Mouse (Mus musculus) ES-Bruce4 (cell line): ENCODE data around the gene Mrps22. TPM values are rescaled to one million over a fixed set of nuclear protein-coding genes. Genes with fewer than 3 reads are reported as not detected.

Source experiments
- H3K27ac ChIP-seq: 2 replicates; pipeline ENCODE4 v1.5.1; 2012; ENCODE audit warnings: low read length, inconsistent platforms; ENCODE audit not compliant: insufficient read depth
- H3K27me3 ChIP-seq: 2 replicates; pipeline ENCODE4 v1.6.1; 2012; ENCODE audit warnings: mild to moderate bottlenecking, low read length, inconsistent platforms; ENCODE audit not compliant: control insufficient read depth, poor library complexity, insufficient read depth, severe bottlenecking
- H3K36me3 ChIP-seq: 2 replicates; pipeline ENCODE4 v1.6.1; 2012; ENCODE audit warnings: inconsistent platforms, mild to moderate bottlenecking, low read length, moderate library complexity; ENCODE audit not compliant: control insufficient read depth, poor library complexity, insufficient read depth, severe bottlenecking
- H3K4me1 ChIP-seq: one replicate; pipeline ENCODE4 v1.8.1; 2011; ENCODE audit warnings: low read length; ENCODE audit not compliant: control insufficient read depth, insufficient read depth
- H3K4me3 ChIP-seq: 2 replicates; pipeline ENCODE4 v1.5.1; 2011; ENCODE audit warnings: low read depth, mild to moderate bottlenecking, low read length
- H3K9ac ChIP-seq: 2 replicates; pipeline ENCODE4 v1.6.1; 2012; ENCODE audit warnings: low read depth, mild to moderate bottlenecking, inconsistent platforms; ENCODE audit not compliant: poor library complexity, severe bottlenecking
- H3K9me3 ChIP-seq: replicated peaks from 2 replicates; pipeline ENCODE4 v1.6.1; 2012; ENCODE audit warnings: mild to moderate bottlenecking, low read length, inconsistent platforms; ENCODE audit not compliant: control insufficient read depth, poor library complexity, insufficient read depth, severe bottlenecking
- CTCF ChIP-seq: IDR thresholded peaks from one replicate; pipeline ENCODE4 v1.8.1; 2011; ENCODE audit warnings: low read depth, low read length
- EP300 ChIP-seq: IDR thresholded peaks from 2 replicates; pipeline ENCODE4 v1.6.1; 2011; ENCODE audit warnings: low read depth, low read length; ENCODE audit not compliant: insufficient read depth
- POLR2A ChIP-seq: IDR thresholded peaks from one replicate; pipeline ENCODE4 v1.8.1; 2011; ENCODE audit warnings: low read length; ENCODE audit not compliant: insufficient read depth
- polyA plus RNA-seq: library from polyadenylated mRNA; stranded (reverse); fragments of >200 nt; gene quantifications from 2 replicates; pipeline ENCODE4 v1.2.4, GENCODE M21; 2011; ENCODE audit warnings: low read depth; ENCODE audit not compliant: missing spikeins, insufficient read depth, insufficient read length

Mrps22 gene
- polyA plus RNA-seq, 1 experiment, result 50.3 TPM

DNA sequence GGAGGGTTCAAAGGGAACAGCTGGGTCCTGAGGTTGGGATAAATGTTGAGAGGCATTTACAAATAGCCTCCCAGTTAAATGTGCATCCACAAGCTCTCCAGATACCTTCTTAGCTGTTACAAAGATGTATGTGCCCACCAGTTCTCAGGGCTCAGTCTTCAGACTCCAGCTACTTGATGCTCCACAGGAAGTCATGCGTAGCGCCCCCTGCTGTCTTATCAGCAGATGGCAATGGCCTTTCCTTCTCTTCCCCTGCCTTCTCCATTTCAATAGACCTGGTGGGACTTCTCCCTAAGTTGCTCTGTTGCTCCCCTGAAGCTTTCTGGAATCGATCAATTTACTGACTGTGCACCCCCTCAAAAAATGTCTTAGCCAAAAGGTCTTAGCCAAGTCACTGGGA, 27.0 kb upstream of the Mrps22 start:
- Histone ChIP-seq H3K4me3 (no peak overlapping the region), H3K4me1 (no peaks in the 10 kb centered on the region), H3K36me3 (no peaks in the 10 kb centered on the region), H3K27ac (no peak overlapping the region), H3K27me3 (no peaks in the 10 kb centered on the region), H3K9me3 (no peaks in the 10 kb centered on the region), H3K9ac (no peak overlapping the region)
- TF ChIP-seq EP300, result no peak
- TF ChIP-seq CTCF, result peak; percentile 35

DNA sequence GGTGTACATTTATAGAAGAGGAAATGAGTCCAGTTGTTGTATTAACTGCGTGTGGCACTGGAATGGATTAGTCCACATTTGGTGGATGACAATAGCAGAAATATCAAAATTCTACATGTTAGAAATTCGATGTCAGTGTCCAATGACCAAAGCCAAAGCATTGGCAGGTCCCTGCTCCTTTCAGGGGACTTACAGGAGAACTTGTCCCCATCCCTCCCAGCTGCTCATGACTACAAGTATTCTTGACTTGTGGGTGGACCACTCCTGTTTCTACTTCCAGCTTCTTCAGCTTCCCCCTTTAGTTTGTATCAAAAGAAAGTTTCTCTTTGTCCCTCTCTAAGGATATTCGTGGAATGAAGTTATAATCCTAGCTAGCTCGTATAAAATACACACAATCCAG, 3.4 kb upstream of the Mrps22 start:
- H3K9ac ChIP-seq, result no peak overlapping the region
- TF ChIP-seq EP300, result no peak
- TF ChIP-seq POLR2A, result no peak
- no peak for TF ChIP-seq CTCF
- H3K36me3 ChIP-seq, result no peaks in the 10 kb centered on the region
- H3K4me3 ChIP-seq, result no peak overlapping the region
- H3K27ac ChIP-seq, result no peak overlapping the region
- H3K27me3 ChIP-seq, result no peaks in the 10 kb centered on the region
- H3K9me3 ChIP-seq, result no peaks in the 10 kb centered on the region
- no peaks in the 10 kb centered on the region for H3K4me1 ChIP-seq

GRCm38 (mm10) chr9:98601837-98602359, 438 bp upstream of the Mrps22 start:
- H3K4me1 ChIP-seq, result no peaks in the 10 kb centered on the region
- peak overlapping the region; percentile 69; the same call in 1 of the 2 replicates for H3K9ac ChIP-seq
- H3K36me3 ChIP-seq, result no peaks in the 10 kb centered on the region
- peak overlapping the region; percentile 94 for H3K4me3 ChIP-seq
- TF ChIP-seq CTCF (no peak), POLR2A (no peak), EP300 (no peak)
- no peak overlapping the region for H3K27ac ChIP-seq
- no peaks in the 10 kb centered on the region for H3K27me3 ChIP-seq
- H3K9me3 ChIP-seq, result no peaks in the 10 kb centered on the region

DNA sequence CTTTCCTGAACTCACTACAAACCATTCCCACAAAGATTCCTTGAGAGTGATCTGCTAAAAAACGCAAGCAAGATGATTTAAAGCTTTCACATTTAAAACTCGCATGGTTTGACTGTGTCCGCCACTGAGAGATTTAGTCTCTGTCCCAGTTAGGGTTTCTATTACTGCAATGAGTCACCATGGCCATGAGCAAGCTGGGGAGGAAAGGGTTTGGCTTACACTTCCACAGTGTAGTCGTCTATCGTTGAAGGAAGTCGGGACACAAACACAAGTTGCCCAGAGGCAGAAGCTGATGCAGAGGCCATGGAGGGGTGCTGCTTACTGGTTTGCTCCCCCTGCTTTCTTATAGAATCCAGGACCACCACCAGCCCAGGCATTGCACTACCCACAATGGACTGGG, 1.4 kb downstream of the Mrps22 start:
- Histone ChIP-seq H3K27me3 (no peaks in the 10 kb centered on the region), H3K36me3 (peaks cover 5% of the 10 kb centered on the region; the same call in 1 of the 2 replicates), H3K4me3 (no peak overlapping the region), H3K9me3 (no peaks in the 10 kb centered on the region), H3K9ac (no peak overlapping the region), H3K27ac (no peak overlapping the region), H3K4me1 (no peaks in the 10 kb centered on the region)
- TF ChIP-seq POLR2A, result no peak
- TF ChIP-seq EP300, result no peak
- TF ChIP-seq CTCF, result no peak

- Histone ChIP-seq H3K9me3 (no peaks in the 10 kb centered on the region), H3K27ac (no peak overlapping the region), H3K9ac (no peak overlapping the region), H3K4me1 (no peaks in the 10 kb centered on the region), H3K36me3 (peaks cover 39% of the 10 kb centered on the region), H3K27me3 (no peaks in the 10 kb centered on the region), H3K4me3 (no peak overlapping the region)
- TF ChIP-seq CTCF, result no peak
- TF ChIP-seq POLR2A, result no peak
- no peak for TF ChIP-seq EP300
Measured at GRCm38 (mm10) chr9:98583852-98584251, 17.6 kb downstream of the Mrps22 start.

- TF ChIP-seq POLR2A (peak; percentile 62), CTCF (no peak), EP300 (no peak)
- Histone ChIP-seq H3K4me1 (no peaks in the 10 kb centered on the region), H3K36me3 (peaks cover 3% of the 10 kb centered on the region; the same call in 1 of the 2 replicates)
Measured at GRCm38 (mm10) chr9:98563137-98564126, 38.0 kb downstream of the Mrps22 start, which contains the start of gene Copb2. Gene Copb2 (plus strand): TSS chr9:98563721.

More at GRCm38 (mm10) chr9:98563137-98564126, 38.0 kb downstream of the Mrps22 start, which contains the start of gene Copb2:
- Histone ChIP-seq H3K9ac (peak within 1 kb of the TSS; percentile 77), H3K4me3 (peak within 1 kb of the TSS; percentile 95), H3K27ac (no peak within 1 kb of the TSS), H3K9me3 (no peaks in the 10 kb centered on the region), H3K27me3 (no peaks in the 10 kb centered on the region)
